Mouse (Mus musculus): Measurements from ENCODE around the gene OR5BS1P.

- TF ChIP-seq POLR2A (IDR thresholded peaks at IDR 0.05; ENCODE audit: extremely low read depth, insufficient read depth, low read length) (no peak), CTCF (IDR thresholded peaks at IDR 0.05; ENCODE audit: low read depth, low read length) (no peak)
Measured at GRCm38 (mm10) chr15:98474958-98475357, 5.3 kb downstream of the OR5BS1P start.

Measured in liver, adult 2 months (tissue).